ENCODE assay signal across 8 mouse cellular contexts in genomic region chr3:51276421-51277111, GRCm38 (mm10). TPM values are rescaled to one million over a fixed set of nuclear protein-coding genes. Genes with fewer than 3 reads are reported as not detected.
A peak's percentile ranks its signal among the peaks of the same experiment; 100 is the strongest.
DNase-seq lines count a peak whose midpoint lies in the region; ATAC-seq and TF ChIP-seq lines count a peak whose summit lies in the region.

No protein-coding gene starts in this region.

- peak overlapping the region; percentile 99 for H3K4me3 ChIP-seq in intestine, embryonic 16.5 days (ENCODE audit: low read length)
- peak overlapping the region; percentile 67 to 87 for H3K4me3 ChIP-seq in liver, embryonic 14.5 days (ENCODE audit: insufficient read depth in 1 of 2, low read depth in 2 of 2, low read length in 2 of 2)
- H3K4me3 ChIP-seq in myocyte, result peak overlapping the region; percentile 64

- H3K27me3 ChIP-seq in intestine, embryonic 16.5 days (replicated peaks; ENCODE audit: control insufficient read depth, insufficient read depth, low read length), result no peaks in the 10 kb centered on the region
- H3K27me3 ChIP-seq in liver, embryonic 14.5 days (ENCODE audit: control insufficient read depth, insufficient read depth, low read length), result no peaks in the 10 kb centered on the region
- no peaks in the 10 kb centered on the region for H3K27me3 ChIP-seq in myocyte (ENCODE audit: control insufficient read depth, insufficient read depth, insufficient read length)

- no peak for TF ChIP-seq CTCF in liver, embryonic 14.5 days (IDR thresholded peaks at IDR 0.05; ENCODE audit: low read depth)

- no peaks in the 10 kb centered on the region for H3K36me3 ChIP-seq in intestine, embryonic 16.5 days (ENCODE audit: control insufficient read depth, insufficient read depth, low read length)
- H3K36me3 ChIP-seq in liver, embryonic 14.5 days (replicated peaks; ENCODE audit: control insufficient read depth, insufficient read depth, low read depth), result no peaks in the 10 kb centered on the region
- H3K36me3 ChIP-seq in myocyte (ENCODE audit: control insufficient read depth, insufficient read depth), result no peaks in the 10 kb centered on the region

- H3K79me2 ChIP-seq in myocyte (ENCODE audit: control insufficient read depth, insufficient read depth), result peaks cover 42% of the 10 kb centered on the region

- peak; percentile 59 for ATAC-seq in intestine, embryonic 16.5 days
- peak; percentile 29 for ATAC-seq in liver, embryonic 14.5 days (ENCODE audit: insufficient read depth)

- peak overlapping the region; percentile 98 for H3K9ac ChIP-seq in intestine, embryonic 16.5 days (ENCODE audit: low read depth, low read length)
- peak overlapping the region; percentile 81 for H3K9ac ChIP-seq in liver, embryonic 14.5 days (replicated peaks)

- H3K9me3 ChIP-seq in intestine, embryonic 16.5 days (ENCODE audit: control insufficient read depth, low read length), result no peaks in the 10 kb centered on the region
- H3K9me3 ChIP-seq in liver, embryonic 14.5 days (ENCODE audit: control insufficient read depth, low read length), result no peaks in the 10 kb centered on the region

- DNase-seq in retina, embryonic 14.5 days (ENCODE audit: low spot score), result peak; percentile 52
- DNase-seq in retina, postnatal 1 day, result no peak
- DNase-seq in brain, adult 2 months (ENCODE audit: low read depth, low spot score), result peak; percentile 49
- peak; percentile 16 to 28 for DNase-seq in frontal cortex, adult 2 months (ENCODE audit: extremely low spot score in 1 of 2, low spot score in 1 of 2)
- peak in 2 of 3 experiments; percentile 9 to 20 for DNase-seq in liver, embryonic 14.5 days (ENCODE audit: low read depth in 3 of 3, low spot score in 3 of 3)
- peak; percentile 85 for DNase-seq in urinary bladder, adult 2 months (ENCODE audit: low spot score)

- H3K4me1 ChIP-seq in intestine, embryonic 16.5 days (ENCODE audit: control insufficient read depth, insufficient read depth, low read length), result peaks cover 11% of the 10 kb centered on the region
- peaks cover 9 to 11% of the 10 kb centered on the region in 2 experiments for H3K4me1 ChIP-seq in liver, embryonic 14.5 days (replicated peaks; ENCODE audit: control insufficient read depth in 2 of 2, insufficient read depth in 2 of 2, low read length in 1 of 2)

- peak; percentile 5 for TF ChIP-seq POLR2A in myocyte (IDR thresholded peaks at IDR 0.05; ENCODE audit: insufficient read length, low read depth)

- H3K4me2 ChIP-seq in intestine, embryonic 16.5 days (ENCODE audit: low read depth, low read length), result peak overlapping the region; percentile 65
- peak overlapping the region; percentile 64 for H3K4me2 ChIP-seq in liver, embryonic 14.5 days (ENCODE audit: low read depth)
- H3K4me2 ChIP-seq in myocyte (ENCODE audit: low read depth), result no peak overlapping the region

- under 1% methylated on average over 79 of the region's 93 CpGs for WGBS in intestine, embryonic 16.5 days
- whole genome bisulfite sequencing in liver, embryonic 14.5 days (ENCODE audit: insufficient replicate concordance), result under 1% methylated on average over 78 of the region's 93 CpGs

- H3K27ac ChIP-seq in intestine, embryonic 16.5 days (ENCODE audit: low read length), result peak overlapping the region; percentile 100
- H3K27ac ChIP-seq in liver, embryonic 14.5 days, result peak overlapping the region; percentile 79

- no peak for TF ChIP-seq EP300 in liver, embryonic 14.5 days (IDR thresholded peaks at IDR 0.05; ENCODE audit: low read depth)

- peak overlapping the region; percentile 83 for H3ac ChIP-seq in myocyte (ENCODE audit: control insufficient read depth, insufficient read length)

TF ChIP-seq in myocyte, 11 proteins besides CTCF, POLR2A, EP300 and RAD21:
- TF ChIP-seq REST (IDR thresholded peaks at IDR 0.05; ENCODE audit: insufficient read depth, insufficient read length) (no peak), TCF12 (IDR thresholded peaks at IDR 0.05; ENCODE audit: insufficient read depth, poor library complexity, severe bottlenecking) (no peak), E2F4 (IDR thresholded peaks at IDR 0.05; ENCODE audit: insufficient read depth) (no peak), MAX (IDR thresholded peaks at IDR 0.05; ENCODE audit: low read depth) (no peak), POLR2AphosphoS2 (IDR thresholded peaks at IDR 0.05; ENCODE audit: insufficient read length, low read depth) (no peak), USF1 (IDR thresholded peaks at IDR 0.05; ENCODE audit: low read depth) (no peak), MYOG (IDR thresholded peaks at IDR 0.05; ENCODE audit: control insufficient read depth in 1 of 3, insufficient read depth in 1 of 3, insufficient read length in 2 of 3, low read depth in 2 of 3) (no peak), CEBPB (IDR thresholded peaks at IDR 0.05; ENCODE audit: insufficient read depth, poor library complexity, severe bottlenecking) (no peak), MYOD1 (IDR thresholded peaks at IDR 0.05; ENCODE audit: control insufficient read depth in 1 of 3, insufficient read length in 2 of 3, low read depth in 2 of 3) (no peak), SRF (IDR thresholded peaks at IDR 0.05; ENCODE audit: control insufficient read depth, insufficient read length, low read depth) (no peak), TCF3 (IDR thresholded peaks at IDR 0.05; ENCODE audit: insufficient read length, low read depth) (no peak)

RNA-seq across cellular contexts. Expression of gene Noct, which starts 52.3 kb away (rescaled TPM):
- polyA plus RNA-seq in frontal cortex, adult 2 months (2012; rRNA removed), result 36.2 and 40.8 TPM in 2 replicates
- 4.9 TPM in 2 replicates for polyA plus RNA-seq in intestine, embryonic 16.5 days (2015; fragmentation: Nextera tagmentation; extraction: Ambion mirVana)
- 24.4 and 25.5 TPM in 2 replicates for polyA plus RNA-seq in liver, embryonic 14.5 days (2012; rRNA removed)
- polyA plus RNA-seq in liver, embryonic 14.5 days (2014; fragmentation: Nextera tagmentation; extraction: Ambion mirVana), result 19.0 and 20.8 TPM in 2 replicates
- 7.2 TPM for polyA plus RNA-seq in myocyte (2012; fragmentation: generic; extraction: Trizol)
- polyA plus RNA-seq in urinary bladder, adult 2 months (2012; rRNA removed), result 10.7 and 12.5 TPM in 2 replicates
